Mouse (Mus musculus): ENCODE measurements around the gene Ndufa11.

GRCm38 (mm10) chr17:56715360-56715759 lies 2.2 kb upstream of the Ndufa11 start:
- no peak for TF ChIP-seq CTCF (IDR thresholded peaks at IDR 0.05; ENCODE audit: low read depth)
- no peak for TF ChIP-seq EP300 (optimal IDR thresholded peaks at IDR 0.05)

Data from stomach, postnatal 0 days (tissue).